Mouse (Mus musculus) heart, embryonic 13.5 days (tissue): ENCODE measurements at regions not wholly inside any gene's neighbourhood (a gene's known extent, or its start where the extent isn't known, plus 50 kb on each side); places are given as distances from the start of the nearest gene placed in this dataset.

Experiments used
- ATAC-seq: fragments of 200-750 bp; cut with Nextera tagmentation; 2 replicates; pipeline ENCODE4 v1.8.0; 2017; ENCODE audit warnings: moderate TSS enrichment; ENCODE audit not compliant: insufficient number of reproducible peaks, low FRiP score, low TSS enrichment; ENCODE audit errors: extremely low read depth
- H3K27ac ChIP-seq: fragments of 300-500 bp; sonication (generic); replicated peaks from 2 replicates; pipeline ENCODE4 v1.5.1; 2015; ENCODE audit warnings: moderate library complexity, mild to moderate bottlenecking, inconsistent platforms
- H3K27me3 ChIP-seq: fragments of 300-500 bp; sonication (generic); replicated peaks from 2 replicates; pipeline ENCODE4 v1.6.1; 2015; ENCODE audit warnings: mild to moderate bottlenecking, inconsistent platforms
- H3K36me3 ChIP-seq: fragments of 300-500 bp; sonication (generic); 2 replicates; pipeline ENCODE4 v1.6.1; 2015; ENCODE audit warnings: mild to moderate bottlenecking, inconsistent platforms
- H3K4me1 ChIP-seq: fragments of 300-500 bp; sonication (generic); 2 replicates; pipeline ENCODE4 v1.6.1; 2015; ENCODE audit warnings: inconsistent platforms
- H3K4me2 ChIP-seq: fragments of 300-500 bp; sonication (generic); 2 replicates; pipeline ENCODE4 v1.6.1; 2015; ENCODE audit warnings: inconsistent platforms, mild to moderate bottlenecking, moderate library complexity
- H3K4me3 ChIP-seq: fragments of 300-500 bp; sonication (generic); 2 replicates; pipeline ENCODE4 v1.5.1; 2015; ENCODE audit warnings: moderate library complexity, mild to moderate bottlenecking, inconsistent platforms
- H3K9ac ChIP-seq: fragments of 300-500 bp; sonication (generic); 2 replicates; pipeline ENCODE4 v1.6.1; 2015; ENCODE audit warnings: inconsistent platforms, mild to moderate bottlenecking, moderate library complexity
- H3K9me3 ChIP-seq: fragments of 300-500 bp; sonication (generic); 2 replicates; pipeline ENCODE4 v1.6.1; 2016; ENCODE audit warnings: inconsistent platforms
- WGBS: fragments of 180-500 bp; shearing (Covaris S2); methylation state at CpG from one replicate; pipeline ENCODE4 v1.1.7; 2015; ENCODE audit warnings: mixed read lengths; 5-methylcytosine and 5-hydroxymethylcytosine counted together

GRCm38 (mm10) chr13:44553363-44553762, 175.9 kb upstream of the Jarid2 start:
- ATAC-seq = no peak
- Histone ChIP-seq H3K36me3 (no peaks in the 10 kb centered on the region), H3K9ac (no peak overlapping the region), H3K27ac (no peak overlapping the region), H3K4me3 (no peak overlapping the region), H3K27me3 (no peaks in the 10 kb centered on the region), H3K4me2 (no peak overlapping the region), H3K4me1 (peaks cover 12% of the 10 kb centered on the region), H3K9me3 (no peaks in the 10 kb centered on the region)
- 27% methylated on average over 5 of the region's 5 CpGs for WGBS

- Histone ChIP-seq H3K9ac (no peak overlapping the region), H3K9me3 (no peaks in the 10 kb centered on the region), H3K27ac (no peak overlapping the region), H3K4me3 (no peak overlapping the region), H3K4me2 (no peak overlapping the region), H3K36me3 (no peaks in the 10 kb centered on the region), H3K4me1 (peaks cover 12% of the 10 kb centered on the region), H3K27me3 (no peaks in the 10 kb centered on the region)
- 84% methylated on average over 9 of the region's 9 CpGs for WGBS
- ATAC-seq = no peak
These were observed 174.4 kb upstream of the Jarid2 start for GRCm38 (mm10) chr13:44554686-44555463.

GRCm38 (mm10) chr13:44555979-44556378, 173.3 kb upstream of the Jarid2 start:
- no peak overlapping the region for H3K9ac ChIP-seq
- no peaks in the 10 kb centered on the region for H3K9me3 ChIP-seq
- H3K27ac ChIP-seq = no peak overlapping the region
- peaks cover 12% of the 10 kb centered on the region for H3K4me1 ChIP-seq
- 77% methylated on average over 6 of the region's 6 CpGs for WGBS
- H3K36me3 ChIP-seq = no peaks in the 10 kb centered on the region
- no peaks in the 10 kb centered on the region for H3K27me3 ChIP-seq
- no peak overlapping the region for H3K4me2 ChIP-seq
- no peak for ATAC-seq
- H3K4me3 ChIP-seq = no peak overlapping the region

- Histone ChIP-seq H3K4me1 (peaks cover 9% of the 10 kb centered on the region), H3K4me2 (no peak overlapping the region), H3K36me3 (no peaks in the 10 kb centered on the region), H3K27me3 (no peaks in the 10 kb centered on the region), H3K9me3 (no peaks in the 10 kb centered on the region), H3K27ac (no peak overlapping the region), H3K4me3 (no peak overlapping the region), H3K9ac (no peak overlapping the region)
- no peak for ATAC-seq
- WGBS = 85% methylated on average over 12 of the region's 12 CpGs
These were observed 171.2 kb upstream of the Jarid2 start for GRCm38 (mm10) chr13:44558051-44558450.

DNA sequence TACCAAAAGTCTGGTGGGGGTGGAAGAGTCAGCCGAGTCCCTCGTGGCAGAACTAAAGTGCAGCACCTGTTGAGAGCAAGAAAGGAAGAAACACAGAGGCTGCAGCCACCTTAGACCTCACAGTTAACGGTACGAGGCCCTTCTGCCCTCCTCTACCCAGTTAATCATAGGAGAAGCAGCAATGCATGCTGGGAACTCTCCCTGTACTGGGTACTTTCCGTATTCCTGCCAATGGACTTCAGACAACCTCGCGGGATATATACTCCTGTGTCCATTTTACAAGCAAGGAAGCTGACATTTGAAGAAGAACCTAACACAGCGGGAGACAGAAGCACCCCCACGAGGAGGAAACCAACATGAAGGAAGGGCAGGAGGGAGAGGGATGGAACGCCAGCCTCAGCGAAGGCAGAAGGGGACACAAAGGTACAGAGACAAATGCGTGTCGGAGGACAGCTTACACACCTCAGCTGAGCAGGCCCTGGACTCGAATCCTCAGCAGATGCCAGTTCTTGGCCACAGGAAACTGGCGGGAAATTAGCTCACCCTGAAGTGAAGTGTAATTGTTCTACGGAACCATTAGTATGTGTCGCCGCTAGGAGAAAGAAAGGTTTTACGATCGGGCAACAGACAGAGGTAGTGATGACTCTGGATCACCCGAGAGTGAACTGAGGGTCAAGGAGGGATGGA, 170.6 kb upstream of the Jarid2 start:
- Histone ChIP-seq H3K4me1 (peaks cover 3% of the 10 kb centered on the region), H3K27ac (no peak overlapping the region), H3K36me3 (no peaks in the 10 kb centered on the region), H3K4me2 (no peak overlapping the region), H3K27me3 (no peaks in the 10 kb centered on the region), H3K9me3 (no peaks in the 10 kb centered on the region), H3K4me3 (no peak overlapping the region), H3K9ac (no peak overlapping the region)
- ATAC-seq = no peak
- WGBS = 82% methylated on average over 21 of the region's 21 CpGs

DNA sequence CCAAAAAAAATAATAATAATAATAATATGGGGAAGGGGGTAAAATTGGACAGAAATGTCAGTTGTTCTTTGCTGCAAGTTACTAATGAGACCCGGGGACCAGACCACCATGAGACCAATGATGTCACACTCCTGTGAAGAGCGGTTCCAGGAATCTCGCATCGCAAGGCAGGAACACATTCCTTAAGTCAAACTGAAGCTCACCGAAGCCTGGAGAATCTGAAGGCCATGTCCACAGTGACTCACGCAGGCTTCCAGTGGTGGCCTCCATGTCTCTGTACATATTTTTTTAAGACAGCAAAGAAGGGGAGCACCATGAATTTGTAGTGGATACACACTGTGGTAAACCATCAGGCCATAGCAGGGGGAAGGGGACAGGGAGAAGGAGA, 170.1 kb upstream of the Jarid2 start:
- WGBS = 87% methylated on average over 6 of the region's 6 CpGs
- ATAC-seq = no peak

DNA sequence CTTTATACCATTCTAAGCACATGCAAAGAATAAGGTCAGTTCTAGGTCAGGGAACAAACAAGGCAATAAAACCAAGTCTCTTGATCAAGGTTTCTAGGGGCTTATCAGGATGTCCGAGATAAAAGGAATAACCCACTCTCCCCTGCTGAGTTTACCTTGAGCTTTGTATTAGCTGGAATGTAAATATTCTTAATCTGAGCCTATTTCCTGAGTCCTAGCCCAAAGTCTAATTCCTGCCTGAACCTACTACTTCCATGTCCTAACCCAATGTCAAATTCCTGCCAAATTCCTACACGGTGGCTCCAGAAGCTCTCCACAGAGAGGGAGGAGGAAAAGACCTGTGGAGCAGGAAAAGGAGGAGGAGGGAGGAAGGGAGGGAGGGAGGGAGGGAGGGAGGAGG, 169.6 kb upstream of the Jarid2 start:
- ATAC-seq = no peak
- no peak overlapping the region for H3K9ac ChIP-seq
- 23% methylated on average over 2 of the region's 2 CpGs for WGBS

More for the DNA sequence above, 170.1 kb upstream of the Jarid2 start:
- Histone ChIP-seq H3K4me2 (no peak overlapping the region), H3K4me1 (no peaks in the 10 kb centered on the region), H3K9me3 (no peaks in the 10 kb centered on the region), H3K4me3 (no peak overlapping the region), H3K27ac (no peak overlapping the region), H3K9ac (no peak overlapping the region), H3K36me3 (no peaks in the 10 kb centered on the region), H3K27me3 (no peaks in the 10 kb centered on the region)

DNA sequence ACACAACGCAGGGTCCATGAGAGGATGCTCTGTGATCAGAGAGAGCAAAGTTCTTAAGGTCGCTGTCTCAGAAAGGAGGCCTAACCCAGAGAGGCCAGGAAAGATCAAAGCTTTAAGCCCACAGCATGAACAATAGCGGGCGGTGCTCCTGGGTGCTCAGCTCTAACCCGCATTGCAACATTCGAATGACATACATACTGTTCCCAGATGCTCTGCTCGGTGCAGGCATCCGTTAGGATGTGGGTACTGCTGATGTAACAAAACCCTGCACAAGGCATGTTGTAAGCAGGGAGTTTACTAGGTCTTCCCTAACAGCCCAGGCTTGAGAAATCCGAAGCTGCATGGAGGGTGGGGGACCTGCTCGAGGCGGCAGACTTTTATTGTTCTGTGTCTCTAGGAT, 164.6 kb upstream of the Jarid2 start:
- Histone ChIP-seq H3K27me3 (no peaks in the 10 kb centered on the region), H3K4me3 (no peak overlapping the region), H3K9ac (no peak overlapping the region), H3K27ac (no peak overlapping the region), H3K9me3 (no peaks in the 10 kb centered on the region), H3K4me2 (no peak overlapping the region), H3K36me3 (no peaks in the 10 kb centered on the region), H3K4me1 (0 out of 2 replicates have a peak, but pooled peaks cover 5% of the 10 kb centered on the region)
- 68% methylated on average over 11 of the region's 11 CpGs for WGBS
- ATAC-seq = no peak

More for the DNA sequence above, 169.6 kb upstream of the Jarid2 start:
- H3K36me3 ChIP-seq = no peaks in the 10 kb centered on the region
- no peak overlapping the region for H3K4me2 ChIP-seq
- H3K4me1 ChIP-seq = no peaks in the 10 kb centered on the region
- H3K27me3 ChIP-seq = no peaks in the 10 kb centered on the region
- H3K27ac ChIP-seq = no peak overlapping the region
- no peaks in the 10 kb centered on the region for H3K9me3 ChIP-seq
- H3K4me3 ChIP-seq = no peak overlapping the region

DNA sequence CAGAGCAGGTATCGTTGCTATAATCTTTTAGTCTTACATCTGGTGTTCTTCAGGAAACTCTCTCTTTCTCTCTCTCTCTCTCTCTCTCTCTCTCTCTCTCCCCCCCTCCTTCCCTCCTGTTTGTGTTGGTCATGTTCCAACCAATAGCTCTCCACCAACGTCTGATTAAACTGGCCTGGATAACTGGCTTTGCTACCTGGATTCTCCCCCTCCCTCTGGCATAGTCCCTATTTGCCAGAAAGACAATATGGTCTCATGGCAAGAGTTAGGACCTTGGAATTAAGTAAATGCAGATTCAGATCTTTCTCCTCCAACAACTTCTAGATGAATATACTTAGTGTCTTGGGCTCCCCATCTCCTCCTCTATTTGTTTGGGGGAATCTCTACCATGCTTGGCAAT, 161.6 kb upstream of the Jarid2 start:
- Histone ChIP-seq H3K27me3 (no peaks in the 10 kb centered on the region), H3K36me3 (no peaks in the 10 kb centered on the region), H3K9me3 (no peaks in the 10 kb centered on the region), H3K9ac (no peak overlapping the region), H3K4me1 (0 out of 2 replicates have a peak, but pooled peaks cover 5% of the 10 kb centered on the region), H3K27ac (no peak overlapping the region), H3K4me2 (no peak overlapping the region), H3K4me3 (no peak overlapping the region)
- no peak for ATAC-seq
- 60% methylated on average over 2 of the region's 2 CpGs for WGBS

GRCm38 (mm10) chr13:44569241-44569778, 160.0 kb upstream of the Jarid2 start:
- ATAC-seq = no peak
- Histone ChIP-seq H3K27me3 (no peaks in the 10 kb centered on the region), H3K27ac (no peak overlapping the region), H3K9me3 (no peaks in the 10 kb centered on the region), H3K4me3 (no peak overlapping the region), H3K9ac (no peak overlapping the region), H3K4me1 (0 out of 2 replicates have a peak, but pooled peaks cover 5% of the 10 kb centered on the region), H3K36me3 (no peaks in the 10 kb centered on the region), H3K4me2 (no peak overlapping the region)
- 52% methylated on average over 3 of the region's 3 CpGs for WGBS

DNA sequence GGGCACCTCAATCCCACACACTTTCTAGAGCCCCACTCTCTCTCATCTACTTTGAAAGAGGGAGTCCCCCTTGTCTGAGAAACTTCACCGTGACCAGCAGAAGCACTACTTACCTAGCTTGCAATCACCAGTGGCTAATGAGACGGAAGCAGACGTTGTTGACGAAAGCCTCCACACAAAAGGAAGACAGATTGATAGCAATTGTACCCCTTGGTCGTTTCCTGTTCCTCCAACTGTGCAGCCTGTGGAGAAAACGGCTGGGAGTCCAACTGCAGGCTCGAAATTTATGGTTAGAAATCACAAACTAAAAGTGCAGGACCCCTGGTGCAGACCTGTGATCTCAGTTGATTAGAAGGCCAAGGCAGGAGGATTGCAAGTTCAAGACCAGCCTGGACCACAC, 155.8 kb upstream of the Jarid2 start:
- H3K4me2 ChIP-seq = no peak overlapping the region
- no peak overlapping the region for H3K9ac ChIP-seq
- H3K4me1 ChIP-seq = 0 out of 2 replicates have a peak, but pooled peaks cover 5% of the 10 kb centered on the region
- no peak overlapping the region for H3K27ac ChIP-seq
- 30% methylated on average over 7 of the region's 7 CpGs for WGBS
- H3K4me3 ChIP-seq = no peak overlapping the region
- ATAC-seq = no peak
- peaks cover 1% of the 10 kb centered on the region; the same call in 1 of the 2 replicates for H3K9me3 ChIP-seq
- no peaks in the 10 kb centered on the region for H3K36me3 ChIP-seq
- H3K27me3 ChIP-seq = no peaks in the 10 kb centered on the region
